Mouse (Mus musculus) ES-Bruce4 (cell line): ENCODE results near the gene Ylpm1. TPM values are rescaled to one million over a fixed set of nuclear protein-coding genes. Genes with fewer than 3 reads are reported as not detected.

Experiments used
- H3K27ac ChIP-seq: 2 replicates; pipeline ENCODE4 v1.5.1; 2012; ENCODE audit warnings: low read length, inconsistent platforms; ENCODE audit not compliant: insufficient read depth
- H3K27me3 ChIP-seq: 2 replicates; pipeline ENCODE4 v1.6.1; 2012; ENCODE audit warnings: mild to moderate bottlenecking, low read length, inconsistent platforms; ENCODE audit not compliant: control insufficient read depth, poor library complexity, insufficient read depth, severe bottlenecking
- H3K36me3 ChIP-seq: 2 replicates; pipeline ENCODE4 v1.6.1; 2012; ENCODE audit warnings: inconsistent platforms, mild to moderate bottlenecking, low read length, moderate library complexity; ENCODE audit not compliant: control insufficient read depth, poor library complexity, insufficient read depth, severe bottlenecking
- H3K4me1 ChIP-seq: one replicate; pipeline ENCODE4 v1.8.1; 2011; ENCODE audit warnings: low read length; ENCODE audit not compliant: control insufficient read depth, insufficient read depth
- H3K4me3 ChIP-seq: 2 replicates; pipeline ENCODE4 v1.5.1; 2011; ENCODE audit warnings: low read depth, mild to moderate bottlenecking, low read length
- H3K9ac ChIP-seq: 2 replicates; pipeline ENCODE4 v1.6.1; 2012; ENCODE audit warnings: low read depth, mild to moderate bottlenecking, inconsistent platforms; ENCODE audit not compliant: poor library complexity, severe bottlenecking
- H3K9me3 ChIP-seq: replicated peaks from 2 replicates; pipeline ENCODE4 v1.6.1; 2012; ENCODE audit warnings: mild to moderate bottlenecking, low read length, inconsistent platforms; ENCODE audit not compliant: control insufficient read depth, poor library complexity, insufficient read depth, severe bottlenecking
- CTCF ChIP-seq: IDR thresholded peaks from one replicate; pipeline ENCODE4 v1.8.1; 2011; ENCODE audit warnings: low read depth, low read length
- EP300 ChIP-seq: IDR thresholded peaks from 2 replicates; pipeline ENCODE4 v1.6.1; 2011; ENCODE audit warnings: low read depth, low read length; ENCODE audit not compliant: insufficient read depth
- POLR2A ChIP-seq: IDR thresholded peaks from one replicate; pipeline ENCODE4 v1.8.1; 2011; ENCODE audit warnings: low read length; ENCODE audit not compliant: insufficient read depth
- polyA plus RNA-seq: library from polyadenylated mRNA; stranded (reverse); fragments of >200 nt; gene quantifications from 2 replicates; pipeline ENCODE4 v1.2.4, GENCODE M21; 2011; ENCODE audit warnings: low read depth; ENCODE audit not compliant: missing spikeins, insufficient read depth, insufficient read length

Ylpm1 gene
- polyA plus RNA-seq, 1 experiment = 105 TPM

- no peak overlapping the region for H3K27ac ChIP-seq
- peaks cover 2% of the 10 kb centered on the region for H3K4me1 ChIP-seq
- H3K9me3 ChIP-seq = no peaks in the 10 kb centered on the region
- no peak overlapping the region for H3K4me3 ChIP-seq
- TF ChIP-seq POLR2A = no peak
- TF ChIP-seq CTCF = no peak
- H3K36me3 ChIP-seq = no peaks in the 10 kb centered on the region
- no peak overlapping the region for H3K9ac ChIP-seq
- H3K27me3 ChIP-seq = no peaks in the 10 kb centered on the region
These were observed 110.2 kb downstream of the Ylpm1 start for GRCm38 (mm10) chr12:85106292-85106691.

GRCm38 (mm10) chr12:85108643-85109042, 112.5 kb downstream of the Ylpm1 start:
- no peak overlapping the region for H3K9ac ChIP-seq
- no peak overlapping the region for H3K4me3 ChIP-seq
- TF ChIP-seq EP300 (no peak), CTCF (no peak), POLR2A (no peak)
- no peaks in the 10 kb centered on the region for H3K36me3 ChIP-seq
- no peaks in the 10 kb centered on the region for H3K27me3 ChIP-seq
- H3K27ac ChIP-seq = no peak overlapping the region
- peaks cover 2% of the 10 kb centered on the region for H3K4me1 ChIP-seq
- no peaks in the 10 kb centered on the region for H3K9me3 ChIP-seq

GRCm38 (mm10) chr12:85109426-85109825, 113.3 kb downstream of the Ylpm1 start:
- TF ChIP-seq EP300 (no peak), CTCF (no peak), POLR2A (no peak)
- Histone ChIP-seq H3K9me3 (no peaks in the 10 kb centered on the region), H3K27me3 (no peaks in the 10 kb centered on the region), H3K4me3 (no peak overlapping the region), H3K9ac (no peak overlapping the region), H3K4me1 (peaks cover 2% of the 10 kb centered on the region), H3K36me3 (no peaks in the 10 kb centered on the region), H3K27ac (no peak overlapping the region)

- H3K27ac ChIP-seq = no peak overlapping the region
- peak overlapping the region; percentile 85 for H3K4me3 ChIP-seq
- peak overlapping the region; percentile 83 for H3K9ac ChIP-seq
- H3K9me3 ChIP-seq = no peaks in the 10 kb centered on the region
- H3K27me3 ChIP-seq = no peaks in the 10 kb centered on the region
- TF ChIP-seq CTCF = no peak
- TF ChIP-seq POLR2A = no peak
- TF ChIP-seq EP300 = no peak
- no peaks in the 10 kb centered on the region; the same call in 1 of the 2 replicates for H3K36me3 ChIP-seq
- no peaks in the 10 kb centered on the region for H3K4me1 ChIP-seq
These were observed 114.0 kb downstream of the Ylpm1 start for GRCm38 (mm10) chr12:85110011-85110697.

- Histone ChIP-seq H3K9me3 (no peaks in the 10 kb centered on the region), H3K27me3 (no peaks in the 10 kb centered on the region), H3K36me3 (peaks cover 4% of the 10 kb centered on the region), H3K27ac (no peak within 1 kb of the TSS), H3K9ac (peak within 1 kb of the TSS; percentile 83), H3K4me1 (no peaks in the 10 kb centered on the region), H3K4me3 (peak within 1 kb of the TSS; percentile 85)
- TF ChIP-seq CTCF (no peak), EP300 (no peak), POLR2A (no peak)
These were observed 114.8 kb downstream of the Ylpm1 start, which contains the start of the genes Prox2 and Dlst for GRCm38 (mm10) chr12:85110698-85111592. Prox2 (minus strand) TSS chr12:85110759. Dlst (plus strand) TSS chr12:85110833.
